Mouse (Mus musculus) heart, adult 2 months (tissue): ENCODE data around the gene Tspan3. TPM values are rescaled to one million over a fixed set of nuclear protein-coding genes. Genes with fewer than 3 reads are reported as not detected.

Source experiments
- DNase-seq, 2 experiments: peaks; one replicate each; pipeline ENCODE4 v3.0.0; 2021
- H3K27ac ChIP-seq: fragments of 200-600 bp; 2 replicates; pipeline ENCODE4 v1.8.1; 2022
- H3K27me3 ChIP-seq: fragments of 200-500 bp; 2 replicates; pipeline ENCODE4 v1.6.1; 2012; ENCODE audit warnings: mild to moderate bottlenecking, low read length, inconsistent platforms, mixed read lengths; ENCODE audit not compliant: control insufficient read depth, insufficient read depth
- H3K36me3 ChIP-seq: fragments of 200-500 bp; 2 replicates; pipeline ENCODE4 v1.6.1; 2012; ENCODE audit warnings: low read length, inconsistent platforms; ENCODE audit not compliant: control insufficient read depth, insufficient read depth
- H3K4me1 ChIP-seq: fragments of 200-500 bp; 2 replicates; pipeline ENCODE4 v1.6.1; 2011; ENCODE audit warnings: low read length; ENCODE audit not compliant: control insufficient read depth, insufficient read depth
- H3K4me3 ChIP-seq: fragments of 200-600 bp; 2 replicates; pipeline ENCODE4 v1.8.1; 2022
- H3K79me2 ChIP-seq: fragments of 200-500 bp; replicated peaks from 2 replicates; pipeline ENCODE4 v1.6.1; 2012; ENCODE audit warnings: mild to moderate bottlenecking, inconsistent platforms, low read length, moderate library complexity, mixed read lengths; ENCODE audit not compliant: control insufficient read depth, insufficient read depth
- H3K9ac ChIP-seq: fragments of 200-500 bp; 2 replicates; pipeline ENCODE4 v1.6.1; 2012; ENCODE audit warnings: low read depth, mild to moderate bottlenecking, control low read depth, inconsistent platforms, low read length, mixed read lengths
- CTCF ChIP-seq: fragments of 200-600 bp; IDR thresholded peaks from 2 replicates; pipeline ENCODE4 v1.8.1; 2022; ENCODE audit warnings: antibody characterized with exemption, mild to moderate bottlenecking, moderate library complexity
- POLR2A ChIP-seq: fragments of 200-500 bp; IDR thresholded peaks from 2 replicates; pipeline ENCODE4 v1.6.1; 2011; ENCODE audit warnings: mild to moderate bottlenecking, low read depth, low read length, control low read depth; ENCODE audit not compliant: insufficient read depth
- WGBS: fragments of 180-500 bp; shearing (Covaris S2); methylation state at CpG from one replicate; pipeline ENCODE4 v1.1.7; 2018; 5-methylcytosine and 5-hydroxymethylcytosine counted together
- intact Hi-C: fragments of 180-260 bp; cut with DNase I; formaldehyde crosslinking; loops from one replicate; pipeline ENCODE4 v1.15.1; 2025
- polyA plus RNA-seq: library from polyadenylated mRNA; depleted of rRNA; stranded (reverse); fragments of >200 nt; gene quantifications from 2 replicates; pipeline ENCODE4 v1.2.3, GENCODE M21; 2012; rRNA removed
- total RNA-seq, 2 experiments: library from RNA; stranded (reverse); gene quantifications; 2 replicates each; pipeline ENCODE4 v1.2.3; 2021

Tspan3 gene
- total and polyA plus RNA-seq, 3 experiments: 182 to 209 (median 196) TPM

DNA sequence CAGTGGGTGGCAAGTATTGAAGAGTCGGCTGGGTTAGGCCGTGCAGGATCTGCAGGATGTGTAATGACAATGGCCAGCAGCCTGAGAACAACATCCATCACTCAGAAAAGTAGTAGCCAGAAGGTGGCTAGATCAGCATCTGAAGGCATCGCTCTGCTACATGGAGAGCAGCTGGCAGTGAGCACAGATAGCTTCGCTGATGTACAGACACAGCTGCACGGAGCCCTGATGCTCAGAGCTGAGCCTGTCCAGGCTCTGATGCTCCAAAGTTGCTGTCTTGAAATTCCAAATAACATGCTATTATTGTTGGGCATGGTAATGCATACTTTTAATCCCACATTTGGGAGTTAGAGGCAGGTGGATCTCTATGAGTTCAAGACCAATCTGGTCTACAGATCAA is 78.8 kb downstream of the Tspan3 start:
- Histone ChIP-seq H3K4me1 (no peaks in the 10 kb centered on the region), H3K79me2 (no peaks in the 10 kb centered on the region), H3K27ac (no peak overlapping the region), H3K27me3 (no peaks in the 10 kb centered on the region), H3K4me3 (no peak overlapping the region), H3K36me3 (no peaks in the 10 kb centered on the region), H3K9ac (no peak overlapping the region)
- TF ChIP-seq CTCF (no peak), POLR2A (no peak)
- 83% methylated on average over 5 of the region's 5 CpGs for WGBS
- DNase-seq: no peak
- intact Hi-C loops: no loop called here

Other genes starting within 250 kb of the Tspan3 start
- 10 to 100 TPM; 17.1 to 17.5 TPM for gene Scaper, start 227.4 kb downstream of the Tspan3 start, total RNA-seq
- gene Scaper, start 227.4 kb downstream of the Tspan3 start, polyA plus RNA-seq: 5.1 and 7.1 TPM in 2 replicates
- not detected for gene 4930563M21Rik, start 154.9 kb downstream of the Tspan3 start, total RNA-seq
- gene 4930563M21Rik, start 154.9 kb downstream of the Tspan3 start, polyA plus RNA-seq: not detected in 2 replicates
- 10 to 100 TPM; 31.0 to 31.9 TPM for gene Rcn2, start 123.6 kb downstream of the Tspan3 start, total RNA-seq
- gene Rcn2, start 123.6 kb downstream of the Tspan3 start, polyA plus RNA-seq: 17.1 and 32.4 TPM in 2 replicates
- gene Pstpip1, start 75.5 kb downstream of the Tspan3 start, total RNA-seq: 1 to 10 TPM; 1.5 TPM
- 2.8 and 4.0 TPM in 2 replicates for gene Pstpip1, start 75.5 kb downstream of the Tspan3 start, polyA plus RNA-seq